Mouse (Mus musculus): Measurements from ENCODE around the gene Myo1e. TPM values are rescaled to one million over a fixed set of nuclear protein-coding genes. Genes with fewer than 3 reads are reported as not detected.

Gene Myo1e
- total RNA-seq, 2 experiments from 2014 or later, result 14.1 to 14.7 TPM

GRCm38 (mm10) chr9:70310046-70310445 lies 102.9 kb downstream of the Myo1e start:
- Histone ChIP-seq H3K4me3 (no peak overlapping the region), H3K27ac (no peak overlapping the region)
- no peak for TF ChIP-seq CTCF (IDR thresholded peaks at IDR 0.05)
- no peak for DNase-seq (ENCODE audit: extremely low spot score in 1 of 2, low spot score in 2 of 2)
- intact Hi-C loops (cut with DNase I), result loop anchor here (5.0 kb wide), 1 partner anchor 203 kb away; no protein-coding TSS in a partner anchor

GRCm38 (mm10) chr9:70314019-70314418 lies 106.9 kb downstream of the Myo1e start:
- H3K4me3 ChIP-seq, result no peak overlapping the region
- peak; percentile 28 for TF ChIP-seq CTCF (IDR thresholded peaks at IDR 0.05)
- no peak for DNase-seq (ENCODE audit: extremely low spot score in 1 of 2, low spot score in 2 of 2)
- intact Hi-C loops (cut with DNase I), result loop anchor here (2.0 to 5.0 kb wide), 2 partner anchors 53 to 207 kb away; no protein-coding TSS in a partner anchor
- no peak overlapping the region for H3K27ac ChIP-seq

DNA sequence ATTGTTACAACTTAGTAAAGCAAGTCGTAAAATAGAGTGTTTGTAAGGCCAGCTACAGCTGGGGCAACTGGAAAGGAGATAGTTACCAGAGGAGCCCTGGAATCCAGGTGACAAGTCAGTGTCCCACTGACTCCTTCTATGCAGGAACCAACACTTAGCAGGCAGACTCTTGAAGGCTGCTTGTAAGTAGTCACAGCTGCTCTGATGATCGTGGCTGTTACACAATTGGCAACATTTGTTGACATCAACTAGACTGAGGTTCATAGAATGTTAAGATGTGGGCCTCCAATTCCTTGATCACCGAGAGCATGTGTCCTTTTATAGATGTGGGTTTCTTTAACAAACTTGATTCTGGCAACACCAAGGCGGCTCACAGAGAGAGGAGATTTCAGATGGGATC lies 108.0 kb downstream of the Myo1e start:
- Histone ChIP-seq H3K27ac (peak overlapping the region; percentile 65), H3K4me3 (no peak overlapping the region)
- no peak for TF ChIP-seq CTCF (IDR thresholded peaks at IDR 0.05)
- intact Hi-C loops (cut with DNase I), result loop anchor here (2.0 kb wide), 1 partner anchor 52 kb away; no protein-coding TSS in a partner anchor
- DNase-seq (ENCODE audit: extremely low spot score in 1 of 2, low spot score in 2 of 2), result no peak

- no peak for TF ChIP-seq CTCF (IDR thresholded peaks at IDR 0.05)
- H3K4me3 ChIP-seq, result no peak overlapping the region
- intact Hi-C loops (cut with DNase I), result no loop called here
- H3K27ac ChIP-seq, result no peak overlapping the region
- DNase-seq (ENCODE audit: extremely low spot score in 1 of 2, low spot score in 2 of 2), result no peak
Measured at GRCm38 (mm10) chr9:70318601-70319000, 111.5 kb downstream of the Myo1e start.

GRCm38 (mm10) chr9:70324336-70324735 lies 117.2 kb downstream of the Myo1e start:
- intact Hi-C loops (cut with DNase I), result no loop called here
- DNase-seq (ENCODE audit: extremely low spot score in 1 of 2, low spot score in 2 of 2), result no peak
- no peak overlapping the region for H3K27ac ChIP-seq
- H3K4me3 ChIP-seq, result no peak overlapping the region
- TF ChIP-seq CTCF (IDR thresholded peaks at IDR 0.05), result no peak; the same call in 1 of the 2 replicates

DNA sequence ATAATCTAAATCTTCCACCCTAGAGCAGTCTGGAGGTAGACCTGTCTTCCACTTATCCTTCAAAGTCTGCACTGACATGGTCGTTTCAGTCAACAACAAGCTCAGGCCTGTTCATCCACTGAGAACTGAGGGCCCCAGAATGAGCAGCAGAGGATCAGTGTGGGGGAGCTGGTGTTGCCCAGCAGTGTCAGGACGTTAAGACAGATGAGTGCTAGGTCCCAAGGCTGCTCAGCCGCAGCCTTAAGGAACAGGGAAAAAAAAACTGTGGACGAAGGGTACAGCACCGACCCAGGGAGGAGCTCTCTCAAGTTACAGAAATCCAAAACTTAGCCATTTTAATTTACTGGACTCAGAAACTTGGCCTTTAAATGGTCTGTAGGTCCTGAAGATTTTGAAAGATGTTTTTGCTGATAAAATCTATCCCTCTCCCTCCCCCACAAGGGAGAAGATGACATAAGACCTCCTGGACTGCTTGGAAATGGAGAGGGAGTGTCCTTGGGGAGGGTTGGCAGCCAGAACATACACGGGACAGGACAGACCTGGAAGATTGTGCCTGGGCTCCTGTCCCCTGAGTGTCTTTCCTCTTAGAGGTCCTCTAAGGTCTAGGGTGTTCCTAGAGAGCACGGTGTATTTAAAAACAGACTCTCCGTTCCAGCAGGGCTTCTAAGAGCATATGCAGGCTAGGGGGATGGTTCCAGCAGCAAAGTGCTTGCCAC lies 118.9 kb downstream of the Myo1e start:
- no peak for TF ChIP-seq CTCF (IDR thresholded peaks at IDR 0.05)
- intact Hi-C loops (cut with DNase I), result no loop called here

DNA sequence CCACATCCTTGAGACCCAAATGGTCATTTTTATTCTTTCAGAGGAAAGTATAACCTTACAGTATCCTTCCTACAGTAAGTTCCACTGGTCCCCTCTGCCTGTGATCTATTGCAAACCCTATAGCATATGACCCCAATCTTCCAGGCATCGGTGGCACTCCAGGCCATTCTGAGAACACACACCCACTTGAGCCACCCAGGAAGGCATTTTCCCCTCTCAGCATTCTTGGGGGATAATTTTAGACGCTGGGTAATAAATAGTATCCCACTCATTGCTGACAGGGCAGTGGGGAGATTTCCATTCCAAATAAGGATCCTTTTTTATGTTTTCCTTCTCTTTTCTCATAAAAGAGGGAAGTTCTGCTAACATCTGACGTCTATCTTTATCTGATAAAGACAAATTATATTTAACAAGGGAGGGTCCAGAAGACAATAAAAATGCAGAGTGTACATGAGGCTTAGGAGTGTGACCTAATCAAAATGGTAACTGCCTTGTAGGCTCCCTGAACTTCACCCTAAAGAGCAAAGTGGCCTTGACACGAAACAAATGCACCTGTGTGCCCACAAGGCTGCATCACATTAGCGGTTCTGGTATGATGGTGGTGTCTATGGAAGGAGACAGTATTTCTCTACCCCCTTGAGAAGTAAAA lies 121.2 kb downstream of the Myo1e start:
- DNase-seq (ENCODE audit: extremely low spot score in 1 of 2, low spot score in 2 of 2), result no peak
- intact Hi-C loops (cut with DNase I), result no loop called here
- Histone ChIP-seq H3K27ac (no peak overlapping the region), H3K4me3 (no peak overlapping the region)
- TF ChIP-seq CTCF (IDR thresholded peaks at IDR 0.05), result no peak

More for the DNA sequence above, 118.9 kb downstream of the Myo1e start:
- H3K27ac ChIP-seq, result no peak overlapping the region
- no peak for DNase-seq (ENCODE audit: extremely low spot score in 1 of 2, low spot score in 2 of 2)
- H3K4me3 ChIP-seq, result no peak overlapping the region

- Histone ChIP-seq H3K4me3 (no peak overlapping the region), H3K27ac (no peak overlapping the region)
- intact Hi-C loops (cut with DNase I), result no loop called here
- no peak for TF ChIP-seq CTCF (IDR thresholded peaks at IDR 0.05)
- no peak for DNase-seq (ENCODE audit: extremely low spot score in 1 of 2, low spot score in 2 of 2)
Measured at GRCm38 (mm10) chr9:70331727-70332335, 124.7 kb downstream of the Myo1e start.

DNA sequence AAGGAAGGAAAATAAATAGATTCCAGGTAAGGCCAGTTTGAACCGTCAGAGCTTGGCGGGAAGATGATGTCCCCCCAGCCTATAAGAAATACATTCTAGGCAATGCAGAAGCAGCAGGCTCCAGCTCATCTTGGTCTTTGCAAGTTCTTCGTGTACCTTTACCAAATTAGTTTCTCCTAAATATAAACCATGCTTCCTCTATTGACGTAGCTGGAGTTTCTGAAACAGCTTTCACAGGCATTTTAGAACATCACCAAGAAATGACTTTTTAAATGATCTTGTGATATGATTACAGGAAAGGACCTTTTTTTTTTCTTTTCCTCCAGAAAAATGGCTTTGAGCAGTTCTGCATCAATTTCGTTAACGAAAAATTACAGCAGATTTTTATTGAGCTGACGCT lies 131.2 kb downstream of the Myo1e start:
- intact Hi-C loops (cut with DNase I), result loop anchor here (1.0 to 2.0 kb wide), 4 partner anchors 21 to 233 kb away; no protein-coding TSS in a partner anchor
- no peak for DNase-seq (ENCODE audit: extremely low spot score in 1 of 2, low spot score in 2 of 2)
- H3K4me3 ChIP-seq, result no peak overlapping the region
- no peak; the same call in 1 of the 2 replicates for TF ChIP-seq CTCF (IDR thresholded peaks at IDR 0.05)
- peak overlapping the region; percentile 84 for H3K27ac ChIP-seq

DNA sequence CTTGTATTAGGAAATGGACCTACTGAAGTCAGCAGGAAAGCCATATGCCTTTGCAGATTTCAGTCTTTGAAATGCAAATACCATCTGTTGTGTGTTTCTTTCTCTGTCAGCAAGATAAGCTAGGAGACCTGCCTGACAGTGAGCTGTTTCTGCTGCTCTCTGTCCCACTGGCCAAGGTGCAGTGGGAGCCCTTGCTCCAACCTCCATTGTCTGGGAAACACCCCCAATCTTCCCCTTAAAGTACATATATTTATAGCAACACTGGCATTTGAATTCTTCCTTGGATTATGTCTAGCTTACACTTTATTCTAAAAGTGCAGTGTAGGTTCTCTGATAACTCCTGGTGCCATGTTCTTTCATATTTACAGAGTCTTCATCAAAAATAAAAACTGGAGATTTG lies 131.7 kb downstream of the Myo1e start:
- intact Hi-C loops (cut with DNase I), result loop anchor here (1.0 to 2.0 kb wide), 4 partner anchors 20 to 234 kb away; no protein-coding TSS in a partner anchor
- no peak for DNase-seq (ENCODE audit: extremely low spot score in 1 of 2, low spot score in 2 of 2)

DNA sequence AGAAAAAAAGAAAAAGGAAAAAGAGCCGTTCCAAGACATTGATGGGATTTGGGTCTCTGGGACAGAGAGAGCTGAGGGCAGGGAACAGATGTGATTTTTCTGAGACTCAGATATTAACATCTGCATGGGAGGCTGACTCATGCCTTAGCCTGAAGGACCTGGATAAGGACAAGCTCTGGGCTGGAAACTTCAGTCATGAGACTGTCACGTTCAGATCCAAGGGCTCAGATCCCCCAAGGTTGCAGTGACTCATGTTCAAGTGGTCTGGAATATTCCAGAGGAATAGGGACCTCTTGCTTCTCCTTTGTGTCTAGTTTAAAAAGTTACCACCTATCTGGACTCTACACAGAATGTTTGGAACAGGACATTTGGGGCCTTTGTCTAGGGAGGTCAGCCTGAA lies 142.1 kb downstream of the Myo1e start:
- intact Hi-C loops (cut with DNase I), result no loop called here
- DNase-seq (ENCODE audit: extremely low spot score in 1 of 2, low spot score in 2 of 2), result no peak
- TF ChIP-seq CTCF (IDR thresholded peaks at IDR 0.05), result no peak
- no peak overlapping the region for H3K4me3 ChIP-seq
- no peak overlapping the region for H3K27ac ChIP-seq

More for the DNA sequence above, 131.7 kb downstream of the Myo1e start:
- TF ChIP-seq CTCF (IDR thresholded peaks at IDR 0.05), result no peak
- no peak overlapping the region for H3K4me3 ChIP-seq
- H3K27ac ChIP-seq, result peak overlapping the region; percentile 84
